Mouse (Mus musculus): ENCODE measurements at regions not wholly inside any gene's neighbourhood (a gene's known extent, or its start where the extent isn't known, plus 50 kb on each side); places are given as distances from the start of the nearest gene placed in this dataset.

DNA sequence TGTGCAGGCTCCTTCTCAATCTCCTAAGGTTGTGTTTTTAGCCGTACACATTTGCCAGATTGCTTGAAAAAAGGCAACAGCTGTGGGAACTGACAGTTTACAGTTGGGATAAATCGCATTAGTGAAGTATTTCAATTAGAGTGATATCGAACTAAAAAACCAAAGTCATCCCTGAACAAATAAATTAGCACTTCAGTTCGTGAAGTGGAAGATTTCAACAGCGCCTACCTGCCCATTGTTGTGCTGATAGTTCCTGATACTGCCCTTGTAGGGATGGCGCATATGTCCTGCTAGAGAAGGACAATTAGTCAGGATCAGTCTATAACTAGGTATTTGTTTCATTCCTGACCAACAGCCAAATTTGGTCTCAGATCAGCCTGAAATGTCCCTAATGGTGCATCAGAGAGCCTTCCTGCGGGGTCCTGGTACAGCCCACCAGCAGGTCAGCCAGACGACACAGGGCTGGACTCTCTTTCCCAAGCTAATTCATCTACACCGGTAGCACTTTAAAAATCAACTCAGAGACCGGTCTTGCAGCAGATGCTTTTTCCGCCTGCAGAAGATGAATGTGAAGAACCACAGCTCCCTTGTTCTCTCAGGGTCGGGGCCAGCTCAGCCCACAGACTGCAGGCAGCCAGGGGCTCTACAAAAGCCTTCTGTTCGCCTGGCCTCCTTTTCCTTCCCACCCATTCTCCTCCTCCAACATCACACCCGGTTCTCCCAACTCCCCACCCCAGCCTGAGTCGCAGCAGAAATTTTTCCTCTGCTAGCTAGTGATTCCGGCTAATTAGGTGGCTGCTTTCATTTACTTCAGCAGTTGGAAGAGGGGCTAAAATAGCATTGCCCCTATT lies 146.1 kb downstream of the Psat1 start:
- DNase-seq (ENCODE audit: low read depth, low spot score): peak; percentile 34

DNA sequence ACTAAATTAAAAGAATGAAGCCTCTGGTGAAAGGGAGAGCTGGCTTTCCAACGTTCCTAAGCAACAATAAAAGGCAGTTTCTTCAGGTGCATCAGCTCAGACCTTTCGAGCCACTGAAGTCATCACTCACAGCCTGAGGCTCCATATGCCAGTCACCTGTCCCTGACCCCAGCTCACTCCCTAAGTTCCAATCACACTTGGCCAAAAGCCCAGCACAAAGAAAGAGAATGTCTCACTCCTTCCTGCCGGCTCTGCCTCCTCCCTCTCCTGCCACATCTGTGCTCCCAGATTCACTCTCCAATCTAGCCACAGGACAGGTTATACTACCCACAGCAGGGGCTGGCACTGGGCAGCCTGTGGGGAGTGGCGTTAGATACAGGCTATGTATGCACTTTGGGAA lies 150.7 kb downstream of the Psat1 start:
- DNase-seq (ENCODE audit: low read depth, low spot score): no peak

DNA sequence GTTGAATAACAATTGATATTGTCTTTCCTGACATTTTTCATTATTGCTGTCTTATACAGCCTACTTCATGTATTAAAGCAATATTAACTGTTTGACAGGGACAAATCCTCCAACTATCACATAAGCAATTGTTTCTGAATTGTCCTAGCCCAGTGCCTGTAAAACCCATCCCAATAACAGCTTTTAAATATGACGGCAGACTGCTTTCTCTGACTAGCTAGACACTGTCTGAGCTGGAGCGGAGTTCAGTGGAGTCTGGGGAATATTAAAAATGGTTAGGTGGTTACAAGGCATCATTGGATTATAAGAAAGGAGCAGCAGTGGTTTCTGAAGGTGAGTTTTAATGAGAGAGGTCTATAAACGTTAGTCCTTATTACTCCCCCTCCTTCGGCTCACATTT lies 155.2 kb downstream of the Psat1 start:
- no peak for DNase-seq (ENCODE audit: low read depth, low spot score)

DNA sequence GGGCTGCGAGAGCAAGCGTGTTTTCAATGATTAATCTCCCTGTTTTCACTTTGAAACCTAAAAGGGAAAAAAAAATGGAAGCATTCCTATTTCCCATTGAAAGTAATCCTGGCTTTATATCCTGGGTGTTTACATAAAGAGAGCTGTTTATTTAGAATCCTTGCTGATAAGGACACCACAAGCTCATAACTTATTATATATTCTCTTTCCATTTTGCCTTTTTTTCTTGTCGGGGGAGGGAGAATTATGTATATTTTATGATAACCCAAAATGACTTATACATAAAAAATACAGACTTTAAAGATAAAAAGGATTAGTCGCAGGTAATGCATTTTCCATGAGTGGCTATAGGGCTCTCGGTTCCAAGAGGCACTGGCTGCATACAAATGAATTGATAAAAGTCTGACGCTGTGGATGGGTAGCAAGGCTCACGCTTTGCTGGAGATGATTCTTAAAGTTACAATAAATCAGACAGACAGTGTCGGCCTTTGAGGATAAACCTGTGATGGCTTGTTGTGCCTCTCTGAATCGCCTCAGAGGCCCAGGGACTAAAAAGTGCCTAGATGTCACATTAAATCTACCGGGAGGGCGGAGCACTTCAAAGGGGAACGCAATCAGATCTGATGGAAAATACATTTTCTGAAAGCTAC lies 155.7 kb downstream of the Psat1 start:
- DNase-seq (ENCODE audit: low read depth, low spot score): no peak

GRCm38 (mm10) chr19:15790620-15791263 lies 156.4 kb downstream of the Psat1 start:
- no peak for DNase-seq (ENCODE audit: low read depth, low spot score)

DNA sequence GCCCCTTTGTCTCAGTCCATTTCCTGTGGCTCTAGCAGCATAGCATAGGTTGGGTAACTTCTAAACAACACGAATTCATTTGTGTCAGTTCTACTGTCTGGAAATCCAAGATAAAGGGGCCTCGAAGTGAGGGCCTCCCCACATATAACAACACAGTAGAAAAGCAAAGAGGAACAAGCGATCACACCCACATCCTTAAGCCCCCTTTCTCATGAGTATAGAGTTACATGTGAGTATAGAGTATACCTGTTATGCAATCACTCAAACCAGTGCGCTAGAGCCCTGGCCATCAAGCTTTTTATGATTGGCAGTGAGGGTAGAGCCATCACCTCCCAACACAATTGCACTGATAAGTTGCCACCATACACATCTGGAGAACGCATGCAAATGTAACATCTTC lies 157.4 kb downstream of the Psat1 start:
- DNase-seq (ENCODE audit: low read depth, low spot score): no peak

DNA sequence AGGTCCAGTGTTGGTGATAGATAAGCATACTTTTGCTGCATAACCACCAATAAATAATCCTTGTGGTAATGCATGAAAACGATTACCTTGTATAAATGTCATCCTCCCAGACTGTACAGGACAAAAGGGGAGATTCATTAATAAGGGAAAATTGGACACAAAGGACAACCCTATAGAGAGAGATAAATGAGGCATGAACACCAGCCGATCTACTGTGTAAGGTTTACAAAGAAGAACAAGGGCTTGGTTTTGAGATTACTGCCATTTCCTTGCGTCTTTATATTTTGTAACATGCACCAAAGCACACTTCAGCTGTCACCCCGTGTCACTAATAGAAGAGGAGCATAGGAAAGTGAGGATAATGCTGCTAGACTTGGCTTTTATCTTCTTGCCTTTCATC lies 162.5 kb downstream of the Psat1 start:
- DNase-seq (ENCODE audit: low read depth, low spot score): no peak

DNA sequence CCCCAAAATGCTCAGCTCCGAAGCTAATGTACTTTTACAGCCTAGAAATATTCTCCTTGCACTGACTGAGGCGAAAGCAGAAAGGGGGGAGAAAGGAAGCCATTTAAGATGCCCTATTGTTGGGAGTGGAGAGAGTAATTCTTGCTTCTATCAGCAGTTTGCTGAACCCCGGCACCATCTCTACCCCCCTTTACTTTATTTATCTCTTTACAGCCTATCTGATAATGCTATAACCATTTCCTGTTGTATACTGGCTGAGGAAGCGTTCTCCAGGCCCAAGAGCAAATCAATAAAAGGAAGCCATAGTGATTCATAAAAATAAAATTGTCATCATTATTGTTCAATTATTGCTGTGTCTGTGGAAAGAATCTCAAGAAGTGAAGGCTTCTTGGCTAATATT lies 177.5 kb downstream of the Psat1 start:
- no peak for DNase-seq (ENCODE audit: low read depth, low spot score)

- no peak for DNase-seq (ENCODE audit: low read depth, low spot score)
Observed at GRCm38 (mm10) chr19:15761086-15761485, 186.1 kb downstream of the Psat1 start.

- no peak for DNase-seq (ENCODE audit: low read depth, low spot score)
Observed at GRCm38 (mm10) chr19:15745026-15745777, 201.9 kb downstream of the Psat1 start.

GRCm38 (mm10) chr19:15736200-15736599 lies 210.9 kb downstream of the Psat1 start:
- no peak for DNase-seq (ENCODE audit: low read depth, low spot score)

DNA sequence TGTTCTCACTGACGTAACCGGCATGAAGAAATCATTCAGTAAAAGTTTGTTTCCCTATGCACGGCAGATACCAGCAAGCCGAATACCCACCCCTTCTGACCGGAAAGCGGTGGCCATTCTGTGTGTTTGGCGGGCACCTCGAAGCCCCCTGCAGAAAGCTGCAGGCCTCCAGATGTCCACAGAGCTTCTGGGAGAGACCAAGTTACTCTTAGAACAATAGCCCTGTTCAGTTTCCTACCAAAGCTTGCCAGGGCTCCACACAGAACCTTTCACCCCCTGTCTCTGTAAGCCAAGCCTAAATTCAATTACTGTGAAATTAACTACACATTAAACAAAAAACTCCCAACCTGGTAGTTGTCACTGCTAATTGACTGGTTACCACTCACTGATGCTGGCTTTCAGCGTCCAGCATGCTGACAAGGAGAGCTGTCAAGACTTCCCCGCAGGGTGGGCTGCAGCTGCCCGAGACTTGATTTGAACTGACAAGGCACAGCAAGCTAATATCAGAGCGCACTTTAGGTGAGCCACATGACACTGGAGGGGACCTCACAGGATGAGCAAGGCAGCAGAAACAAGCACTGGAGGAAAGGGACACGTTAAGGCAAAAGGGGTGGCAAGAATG lies 220.2 kb downstream of the Psat1 start:
- no peak for DNase-seq (ENCODE audit: low read depth, low spot score)

GRCm38 (mm10) chr19:15692379-15693023 lies 254.6 kb downstream of the Psat1 start:
- no peak for DNase-seq (ENCODE audit: low read depth, low spot score)

- no peak for DNase-seq (ENCODE audit: low read depth, low spot score)
Observed at GRCm38 (mm10) chr19:15669996-15670395, 277.1 kb downstream of the Psat1 start.

DNA sequence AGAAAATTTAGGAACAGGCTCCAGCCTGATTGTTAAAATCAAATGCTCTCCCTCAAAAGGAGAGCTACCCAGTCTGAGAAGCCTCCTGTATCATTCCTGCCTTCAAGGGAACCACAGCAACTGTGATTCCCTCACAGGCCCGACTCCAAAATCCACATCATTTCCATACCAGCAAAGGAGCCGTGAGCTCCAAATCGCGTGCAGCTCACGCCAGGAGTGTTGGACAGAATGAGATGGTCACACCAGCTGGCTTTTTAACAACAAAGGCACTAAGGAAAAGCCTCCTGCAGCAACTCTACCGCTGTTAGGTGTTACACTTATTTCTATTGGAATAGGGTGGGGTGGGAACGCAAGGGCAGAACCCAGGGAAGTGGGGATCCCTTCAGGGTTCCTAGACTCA lies 277.6 kb downstream of the Psat1 start:
- DNase-seq (ENCODE audit: low read depth, low spot score): no peak

DNA sequence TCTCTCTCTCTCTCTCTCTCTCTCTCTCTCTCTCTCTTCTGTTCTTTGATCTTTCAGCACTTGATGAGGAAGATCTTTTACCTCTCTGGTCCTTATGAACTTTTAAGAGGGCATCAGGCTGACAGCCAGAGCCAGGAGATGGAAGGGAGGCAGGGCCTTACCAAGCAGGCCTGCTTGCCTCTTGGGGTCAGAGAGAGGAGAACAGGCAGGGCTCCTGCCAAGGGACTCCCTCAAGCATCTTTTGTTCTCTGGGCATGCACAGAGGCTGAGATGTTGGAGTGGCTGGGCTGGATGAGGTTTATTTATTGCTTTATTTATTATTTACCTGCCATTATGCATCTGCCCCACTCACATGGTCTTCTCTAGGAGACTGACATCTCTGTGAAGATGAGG lies 278.5 kb downstream of the Psat1 start:
- no peak for DNase-seq (ENCODE audit: low read depth, low spot score)

DNA sequence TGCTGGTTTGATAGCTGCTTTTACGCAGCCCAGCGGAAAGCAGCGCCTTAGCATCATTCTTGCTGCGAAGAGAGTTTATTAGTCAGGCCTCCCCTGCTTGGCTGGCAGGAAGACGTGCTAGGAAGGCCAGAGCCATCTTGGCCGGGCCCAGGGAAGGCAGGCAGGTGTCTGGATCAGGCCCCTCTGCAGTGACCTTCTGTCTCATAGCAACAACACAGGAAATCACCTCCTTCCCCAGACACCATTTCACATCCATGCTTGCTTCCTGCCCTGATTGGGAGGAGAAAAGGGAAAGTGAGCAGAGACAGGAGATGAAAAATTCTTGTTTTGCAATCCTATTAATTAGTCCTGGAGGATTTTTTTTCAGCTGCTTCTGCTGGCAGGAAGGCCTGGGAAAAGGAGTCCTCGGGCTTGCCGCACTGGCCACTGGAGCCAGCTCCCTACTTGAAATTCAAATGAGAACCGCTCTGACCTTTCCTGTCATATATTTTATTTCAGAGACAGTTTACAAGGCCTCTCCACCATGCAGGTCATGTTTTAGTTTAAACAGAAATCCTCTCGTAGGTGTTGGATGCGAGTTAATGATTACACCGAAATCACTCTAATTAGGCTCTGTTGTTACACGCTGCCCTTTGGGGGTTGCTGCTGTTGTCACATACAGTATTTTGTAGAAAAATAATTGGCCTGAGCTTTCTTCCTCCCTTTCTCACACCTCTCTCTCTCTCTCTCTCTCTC lies 279.1 kb downstream of the Psat1 start:
- no peak for DNase-seq (ENCODE audit: low read depth, low spot score)

- no peak for DNase-seq (ENCODE audit: low read depth, low spot score)
Observed at GRCm38 (mm10) chr19:15663659-15664255, 283.4 kb downstream of the Psat1 start.

GRCm38 (mm10) chr19:15658611-15659010 lies 288.5 kb downstream of the Psat1 start:
- no peak for DNase-seq (ENCODE audit: low read depth, low spot score)

GRCm38 (mm10) chr19:15657846-15658245 lies 289.3 kb downstream of the Psat1 start:
- no peak for DNase-seq (ENCODE audit: low read depth, low spot score)

All from embryo, embryonic 11.5 days (tissue).